Mouse (Mus musculus) small intestine, adult 2 months (tissue): ENCODE measurements around the gene Homer3. TPM values are rescaled to one million over a fixed set of nuclear protein-coding genes. Genes with fewer than 3 reads are reported as not detected.
A peak's percentile ranks its signal among the peaks of the same experiment; 100 is the strongest.

Source experiments
- H3K27ac ChIP-seq: fragments of 200-500 bp; 2 replicates; pipeline ENCODE4 v1.5.1; 2012; ENCODE audit warnings: low read depth, low read length, control low read depth, inconsistent platforms; ENCODE audit not compliant: insufficient read depth
- H3K27me3 ChIP-seq: fragments of 200-500 bp; 2 replicates; pipeline ENCODE4 v1.6.1; 2012; ENCODE audit warnings: mild to moderate bottlenecking, moderate library complexity, low read length, inconsistent platforms; ENCODE audit not compliant: control insufficient read depth, insufficient read depth
- H3K36me3 ChIP-seq: fragments of 200-500 bp; 2 replicates; pipeline ENCODE4 v1.6.1; 2012; ENCODE audit warnings: mild to moderate bottlenecking, low read length, control low read depth, inconsistent platforms; ENCODE audit not compliant: control insufficient read depth, insufficient read depth
- H3K4me1 ChIP-seq: fragments of 200-500 bp; 2 replicates; pipeline ENCODE4 v1.6.1; 2012; ENCODE audit warnings: low read length, inconsistent platforms, mixed read lengths; ENCODE audit not compliant: control insufficient read depth, insufficient read depth, insufficient read length
- H3K4me3 ChIP-seq: fragments of 200-500 bp; 2 replicates; pipeline ENCODE4 v1.5.1; 2012; ENCODE audit warnings: low read depth, mild to moderate bottlenecking, control low read depth, inconsistent platforms, low read length, moderate library complexity
- CTCF ChIP-seq: fragments of 200-500 bp; IDR thresholded peaks from 2 replicates; pipeline ENCODE4 v1.5.1; 2012; ENCODE audit warnings: low read depth, mild to moderate bottlenecking, control low read depth, inconsistent platforms, low read length, moderate library complexity, mixed read lengths; ENCODE audit not compliant: insufficient replicate concordance, insufficient read length; ENCODE audit errors: extremely low read depth
- POLR2A ChIP-seq: fragments of 200-500 bp; IDR thresholded peaks from 2 replicates; pipeline ENCODE4 v1.6.1; 2012; ENCODE audit warnings: low read depth, mild to moderate bottlenecking, control low read depth, inconsistent platforms, low read length, moderate library complexity
- WGBS: fragments of 180-500 bp; shearing (Covaris S2); methylation state at CpG from one replicate; pipeline ENCODE4 v1.1.7; 2018; 5-methylcytosine and 5-hydroxymethylcytosine counted together
- polyA plus RNA-seq: library from polyadenylated mRNA; depleted of rRNA; stranded (reverse); fragments of >200 nt; gene quantifications from 2 replicates; pipeline ENCODE4 v1.2.3, GENCODE M21; 2012

The Homer3 gene
- polyA plus RNA-seq, 1 experiment: 9.4 TPM

GRCm38 (mm10) chr8:70272949-70273348 is 9.7 kb upstream of the Homer3 start:
- Histone ChIP-seq H3K4me1 (peaks cover 6% of the 10 kb centered on the region; the same call in 1 of the 2 replicates), H3K36me3 (no peaks in the 10 kb centered on the region), H3K27me3 (no peaks in the 10 kb centered on the region), H3K4me3 (no peak overlapping the region), H3K27ac (no peak overlapping the region)
- TF ChIP-seq POLR2A: no peak
- TF ChIP-seq CTCF: no peak
- WGBS: 28% methylated on average over 3 of the region's 3 CpGs

- Histone ChIP-seq H3K4me3 (no peak overlapping the region), H3K27me3 (no peaks in the 10 kb centered on the region), H3K27ac (no peak overlapping the region), H3K4me1 (peaks cover 6% of the 10 kb centered on the region; the same call in 1 of the 2 replicates), H3K36me3 (no peaks in the 10 kb centered on the region)
- TF ChIP-seq CTCF (no peak), POLR2A (no peak)
These were observed 8.3 kb upstream of the Homer3 start for GRCm38 (mm10) chr8:70274350-70274749.

GRCm38 (mm10) chr8:70276476-70276875 is 6.2 kb upstream of the Homer3 start:
- Histone ChIP-seq H3K4me1 (peaks cover 6% of the 10 kb centered on the region; the same call in 1 of the 2 replicates), H3K4me3 (no peak overlapping the region), H3K27ac (no peak overlapping the region), H3K36me3 (no peaks in the 10 kb centered on the region), H3K27me3 (no peaks in the 10 kb centered on the region)
- TF ChIP-seq CTCF (no peak), POLR2A (no peak)
- 81% methylated on average over 3 of the region's 3 CpGs for WGBS

GRCm38 (mm10) chr8:70278175-70278574 is 4.5 kb upstream of the Homer3 start:
- Histone ChIP-seq H3K27ac (no peak overlapping the region), H3K27me3 (peaks cover 4% of the 10 kb centered on the region; the same call in 1 of the 2 replicates), H3K36me3 (no peaks in the 10 kb centered on the region), H3K4me1 (peaks cover 2% of the 10 kb centered on the region; the same call in 1 of the 2 replicates), H3K4me3 (no peak overlapping the region)
- TF ChIP-seq CTCF: no peak
- WGBS: 72% methylated on average over 15 of the region's 15 CpGs

GRCm38 (mm10) chr8:70279266-70279665 is 3.4 kb upstream of the Homer3 start:
- Histone ChIP-seq H3K4me3 (no peak overlapping the region), H3K27ac (no peak overlapping the region), H3K27me3 (peaks cover 5% of the 10 kb centered on the region; the same call in 1 of the 2 replicates), H3K36me3 (no peaks in the 10 kb centered on the region), H3K4me1 (no peaks in the 10 kb centered on the region)
- WGBS: 62% methylated on average over 8 of the region's 8 CpGs
- TF ChIP-seq POLR2A (no peak), CTCF (no peak)

- Histone ChIP-seq H3K27ac (no peak overlapping the region), H3K4me3 (no peak overlapping the region), H3K36me3 (no peaks in the 10 kb centered on the region), H3K27me3 (peaks cover 5% of the 10 kb centered on the region; the same call in 1 of the 2 replicates), H3K4me1 (no peaks in the 10 kb centered on the region)
- WGBS: 76% methylated on average over 3 of the region's 3 CpGs
- TF ChIP-seq CTCF (no peak), POLR2A (no peak)
These were observed 1.6 kb upstream of the Homer3 start for GRCm38 (mm10) chr8:70281001-70281400.

GRCm38 (mm10) chr8:70283136-70284077 is 780 bp downstream of the Homer3 start:
- H3K4me3 ChIP-seq: peak overlapping the region; percentile 86
- H3K27ac ChIP-seq: no peak overlapping the region; the same call in 1 of the 2 replicates
- WGBS: 4% methylated on average over 55 of the region's 55 CpGs
- peaks cover 5% of the 10 kb centered on the region; the same call in 1 of the 2 replicates for H3K27me3 ChIP-seq
- H3K36me3 ChIP-seq: no peaks in the 10 kb centered on the region
- H3K4me1 ChIP-seq: no peaks in the 10 kb centered on the region
- no peak for TF ChIP-seq CTCF
- no peak for TF ChIP-seq POLR2A
